Mouse (Mus musculus): ENCODE measurements around the gene Fbxw9. TPM values are rescaled to one million over a fixed set of nuclear protein-coding genes. Genes with fewer than 3 reads are reported as not detected.

The Fbxw9 gene
- polyA plus RNA-seq (2012; rRNA removed): 90.1 and 104 TPM in 2 replicates

DNA sequence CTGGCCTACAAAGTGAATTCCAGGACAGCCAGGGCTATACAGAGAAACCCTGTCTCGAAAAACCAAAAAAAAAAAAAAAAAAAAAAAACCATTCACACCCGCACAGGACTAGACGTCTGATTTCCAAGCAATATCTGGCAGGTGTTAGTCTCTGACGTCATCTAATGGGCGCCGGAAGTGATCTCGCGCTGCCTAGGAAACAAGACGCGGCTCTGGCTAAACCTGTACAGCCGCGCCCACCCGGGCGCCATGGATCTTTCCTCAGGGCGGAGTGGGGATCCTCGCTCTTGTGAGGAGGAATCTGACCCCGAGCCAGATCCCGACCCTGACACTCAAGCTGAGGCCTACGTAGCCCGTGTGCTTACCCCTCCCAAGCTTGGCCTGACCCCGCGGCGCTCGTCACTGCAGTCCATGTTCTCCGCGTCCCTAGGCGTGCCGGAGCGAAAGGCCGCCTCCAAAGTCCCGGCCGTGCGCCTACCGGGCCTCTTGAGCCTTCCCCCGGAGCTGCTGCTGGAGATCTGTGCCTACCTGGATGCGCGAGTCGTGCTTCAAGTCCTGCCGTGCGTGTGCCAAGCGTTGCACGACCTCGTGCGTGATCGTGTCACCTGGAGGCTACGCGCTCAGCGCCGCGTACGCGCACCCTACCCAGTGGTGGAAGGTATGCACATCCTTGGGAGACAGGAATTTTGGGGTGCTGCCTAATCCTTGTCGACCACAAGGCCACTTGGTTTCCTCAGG, at the start of gene Fbxw9:
Gene Fbxw9 (plus strand): TSS at position 177 of the 738 bp plus-strand sequence.

DNA sequence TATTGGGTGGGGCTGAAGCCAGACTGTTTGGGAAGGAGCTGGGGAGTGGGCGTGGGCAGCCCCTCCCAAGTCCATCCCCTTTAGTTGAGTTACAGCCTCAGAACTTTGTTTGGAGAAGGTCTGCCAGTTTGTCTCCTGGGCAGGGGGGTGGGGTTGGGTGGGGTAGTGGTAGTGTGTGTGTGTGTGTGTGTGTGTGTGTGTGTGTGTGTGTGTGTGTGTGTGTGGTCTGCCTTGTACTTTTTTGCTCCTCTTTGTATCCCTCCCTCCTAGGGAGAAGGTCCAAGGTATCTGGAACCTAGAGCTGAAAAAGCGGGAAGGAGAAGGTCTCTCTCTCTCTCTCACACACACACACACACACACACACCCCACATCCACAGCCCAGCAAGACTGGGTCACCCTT, 45.4 kb upstream of the Fbxw9 start, which contains the start of gene Best2:
Gene Best2 (minus strand): TSS at position 101 of the 400 bp plus-strand sequence.

GRCm38 (mm10) chr8:85025098-85025932, 34.5 kb upstream of the Fbxw9 start, which contains the start of gene Asna1:
Gene Asna1 (minus strand): TSS chr8:85025281.

DNA sequence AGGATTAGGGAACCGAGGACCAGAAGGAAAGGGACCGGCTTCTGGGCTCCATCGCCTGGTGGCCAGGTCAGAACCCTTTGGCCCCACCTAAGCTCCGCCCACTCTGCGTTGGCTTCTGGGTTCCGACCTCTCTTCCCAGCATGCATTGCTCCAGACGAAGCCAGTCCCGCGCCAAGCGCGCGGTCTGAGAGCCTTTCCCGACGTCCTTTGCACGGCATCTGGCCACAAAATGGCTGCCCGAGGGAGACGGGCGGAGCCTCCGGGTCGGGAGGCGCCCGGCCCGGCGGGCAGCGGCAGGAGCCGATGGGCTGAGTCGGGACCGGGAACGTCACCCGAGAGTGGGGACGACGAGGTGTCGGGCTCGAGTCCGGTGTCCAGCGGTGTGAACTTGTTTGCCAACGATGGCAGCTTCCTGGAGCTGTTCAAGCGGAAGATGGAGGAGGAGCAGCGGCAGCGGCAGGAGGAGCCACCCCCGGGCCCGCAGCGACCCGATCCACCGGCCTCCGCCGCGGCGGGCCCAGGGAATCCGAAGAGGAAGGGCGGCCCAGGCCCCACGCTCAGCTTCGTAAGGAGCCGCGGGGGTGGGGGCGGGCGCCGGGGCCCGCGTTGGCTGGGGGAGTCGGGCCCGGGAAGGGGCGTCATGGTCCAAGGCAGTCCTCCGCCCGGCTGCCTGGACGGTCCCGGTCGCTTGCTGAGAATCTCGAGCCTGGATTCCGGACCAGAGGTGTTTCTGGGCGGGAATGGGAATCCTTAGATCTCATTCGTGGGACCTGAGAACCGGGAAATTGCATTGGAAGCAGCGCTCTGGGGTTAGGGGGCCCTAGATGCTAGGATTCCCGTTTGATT, 33.0 kb upstream of the Fbxw9 start, which contains the start of gene Trir:
Gene Trir (plus strand): TSS at position 154 of the 846 bp plus-strand sequence.

GRCm38 (mm10) chr8:85036718-85037365, 23.0 kb upstream of the Fbxw9 start, which contains the start of gene Tnpo2:
Gene Tnpo2 (plus strand): TSS chr8:85036915.

GRCm38 (mm10) chr8:85067982-85068381, 8.1 kb downstream of the Fbxw9 start, which contains the start of gene Gm5741:
Gene Gm5741 (minus strand): TSS chr8:85067982.

DNA sequence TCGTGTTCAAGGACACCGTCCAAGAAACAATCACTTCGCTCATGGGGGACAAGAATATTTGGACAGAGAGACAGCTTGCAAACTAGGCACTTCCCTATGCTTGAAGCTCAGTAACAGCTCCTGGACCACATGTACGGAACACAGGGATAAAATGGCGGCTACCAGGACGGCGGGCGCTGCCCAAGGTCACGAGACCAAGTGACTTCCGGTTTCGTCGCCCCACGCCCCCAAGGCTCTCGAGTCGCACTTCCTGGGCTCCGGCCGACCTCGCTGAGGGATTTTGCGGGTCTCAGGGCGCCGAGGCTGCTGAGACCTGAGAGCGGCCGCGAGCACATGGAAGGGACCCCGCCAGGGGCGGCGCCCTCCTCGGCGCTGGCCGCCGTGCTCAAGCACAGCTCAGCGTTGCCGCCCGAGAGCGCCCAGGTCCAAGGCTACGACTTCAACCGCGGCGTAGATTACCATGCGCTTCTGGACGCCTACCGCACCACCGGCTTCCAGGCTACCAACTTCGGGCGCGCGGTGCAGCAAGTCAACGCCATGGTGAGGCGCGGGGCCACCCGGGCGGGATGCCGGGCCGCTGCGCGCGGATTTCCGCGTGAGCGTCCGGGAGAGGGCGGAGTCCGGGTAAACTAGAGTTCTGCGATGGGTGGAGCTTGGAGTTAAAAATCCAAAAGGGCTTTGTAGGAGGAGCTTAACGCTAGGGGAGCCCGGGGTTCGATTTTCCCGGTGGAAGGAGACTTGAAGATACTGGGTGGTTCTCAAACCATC, 11.8 kb downstream of the Fbxw9 start, which contains the start of gene Dhps:
Gene Dhps (plus strand): TSS at position 244 of the 768 bp plus-strand sequence.

DNA sequence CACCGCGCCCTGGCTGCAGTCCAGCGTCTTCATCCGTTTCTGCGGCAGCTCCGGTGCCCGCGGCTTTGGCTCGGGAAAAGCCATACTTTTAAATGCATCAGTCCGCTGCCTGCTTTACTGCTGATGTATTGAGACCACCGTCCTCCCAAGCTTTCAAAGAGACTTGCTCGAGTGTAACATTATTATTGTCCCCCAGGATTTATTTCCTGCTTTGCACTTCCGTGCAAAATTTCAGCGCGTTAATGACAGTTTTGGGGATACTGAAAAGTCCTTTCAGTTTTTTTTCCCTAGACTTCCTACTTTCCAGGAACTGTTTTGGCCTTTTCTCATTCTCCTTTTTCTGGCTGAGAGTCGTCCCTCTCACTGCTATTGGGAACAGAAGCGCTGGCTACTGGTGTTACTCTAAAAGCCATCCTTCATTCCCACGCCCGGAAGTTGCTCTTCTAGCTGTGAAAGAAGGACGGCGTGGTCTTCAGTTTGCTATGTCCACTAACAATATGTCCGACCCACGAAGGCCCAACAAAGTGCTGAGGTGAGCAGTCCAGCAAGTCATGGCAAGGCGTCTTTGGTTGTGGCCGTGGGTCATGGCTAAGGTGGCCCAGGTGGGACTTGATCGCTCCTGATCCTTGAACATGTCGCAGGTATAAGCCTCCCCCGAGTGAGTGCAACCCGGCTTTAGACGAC, 20.8 kb downstream of the Fbxw9 start, which contains the start of gene Wdr83os:
Gene Wdr83os (plus strand): TSS at position 209 of the 684 bp plus-strand sequence.

DNA sequence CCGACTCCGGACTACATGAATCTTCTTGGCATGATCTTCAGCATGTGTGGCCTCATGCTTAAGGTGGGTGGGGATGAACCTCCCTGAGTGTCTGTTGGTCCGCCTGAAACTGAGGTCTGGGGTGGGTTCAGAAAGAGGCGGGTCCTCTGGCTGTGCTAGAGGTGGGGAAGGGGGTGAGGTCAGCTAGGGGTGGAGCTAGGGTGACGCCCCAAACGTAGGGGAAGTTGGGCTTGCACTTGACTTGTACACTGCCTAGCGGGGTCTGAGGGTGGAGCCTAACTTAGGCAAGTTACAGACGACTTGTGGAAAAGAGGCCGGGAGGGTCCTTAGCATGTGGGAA, 21.3 kb downstream of the Fbxw9 start, which contains the start of gene Wdr83:
Gene Wdr83 (minus strand): TSS at position 91 of the 340 bp plus-strand sequence.

GRCm38 (mm10) chr8:85083108-85083813, 23.4 kb downstream of the Fbxw9 start, which contains the start of gene Man2b1:
Gene Man2b1 (plus strand): TSS chr8:85083270.

Other genes with a start within 250 kb of the Fbxw9 start
- gene Dand5, start 237.2 kb upstream of the Fbxw9 start, polyA plus RNA-seq (2012; rRNA removed): 2.2 and 3.9 TPM in 2 replicates
- gene Gadd45gip1, start 228.5 kb upstream of the Fbxw9 start, polyA plus RNA-seq (2012; rRNA removed): 111 and 172 TPM in 2 replicates
- 67.1 and 86.6 TPM in 2 replicates for gene Rad23a, start 219.4 kb upstream of the Fbxw9 start, polyA plus RNA-seq (2012; rRNA removed)
- gene Calr, start 213.1 kb upstream of the Fbxw9 start, polyA plus RNA-seq (2012; rRNA removed): 235 and 272 TPM in 2 replicates
- 62.9 and 83.9 TPM in 2 replicates for gene Farsa, start 203.1 kb upstream of the Fbxw9 start, polyA plus RNA-seq (2012; rRNA removed)
- 9.6 and 13.0 TPM in 2 replicates for gene Syce2, start 187.9 kb upstream of the Fbxw9 start, polyA plus RNA-seq (2012; rRNA removed)
- gene Gcdh, start 166.1 kb upstream of the Fbxw9 start, polyA plus RNA-seq (2012; rRNA removed): 119 and 170 TPM in 2 replicates
- 0.68 and 1.3 TPM in 2 replicates for gene Klf1, start 158.1 kb upstream of the Fbxw9 start, polyA plus RNA-seq (2012; rRNA removed)
- gene Dnase2a, start 151.5 kb upstream of the Fbxw9 start, polyA plus RNA-seq (2012; rRNA removed): 14.7 and 22.8 TPM in 2 replicates
- gene Mast1, start 122.7 kb upstream of the Fbxw9 start, polyA plus RNA-seq (2012; rRNA removed): 0.17 and 0.18 TPM in 2 replicates
- gene Rtbdn, start 113.1 kb upstream of the Fbxw9 start, polyA plus RNA-seq (2012; rRNA removed): 0.12 and 0.22 TPM in 2 replicates
- 3.0 and 4.6 TPM in 2 replicates for gene Gm49661, start 90.6 kb upstream of the Fbxw9 start, polyA plus RNA-seq (2012; rRNA removed)
- gene Prdx2, start 90.5 kb upstream of the Fbxw9 start, polyA plus RNA-seq (2012; rRNA removed): 272 and 313 TPM in 2 replicates
- gene Rnaseh2a, start 90.3 kb upstream of the Fbxw9 start, polyA plus RNA-seq (2012; rRNA removed): 71.9 and 104 TPM in 2 replicates
- 88.0 and 111 TPM in 2 replicates for gene Junb, start 81.3 kb upstream of the Fbxw9 start, polyA plus RNA-seq (2012; rRNA removed)
- gene Hook2, start 69.5 kb upstream of the Fbxw9 start, polyA plus RNA-seq (2012; rRNA removed): 12.0 and 13.4 TPM in 2 replicates
- 0.08 and 0.13 TPM in 2 replicates for gene Best2, start 45.5 kb upstream of the Fbxw9 start, polyA plus RNA-seq (2012; rRNA removed)
- gene Asna1, start 34.8 kb upstream of the Fbxw9 start, polyA plus RNA-seq (2012; rRNA removed): 160 and 216 TPM in 2 replicates
- gene Trir, start 33.2 kb upstream of the Fbxw9 start, polyA plus RNA-seq (2012; rRNA removed): 134 and 160 TPM in 2 replicates
- 109 and 112 TPM in 2 replicates for gene Tnpo2, start 23.1 kb upstream of the Fbxw9 start, polyA plus RNA-seq (2012; rRNA removed)
- 1.8 and 2.4 TPM in 2 replicates for gene Gm5741, start 7.9 kb downstream of the Fbxw9 start, polyA plus RNA-seq (2012; rRNA removed)
- gene Dhps, start 11.7 kb downstream of the Fbxw9 start, polyA plus RNA-seq (2012; rRNA removed): 76.3 and 84.0 TPM in 2 replicates
- 138 and 173 TPM in 2 replicates for gene Wdr83os, start 20.7 kb downstream of the Fbxw9 start, polyA plus RNA-seq (2012; rRNA removed)
- gene Wdr83, start 21.3 kb downstream of the Fbxw9 start, polyA plus RNA-seq (2012; rRNA removed): 36.8 and 41.0 TPM in 2 replicates
- 58.0 and 71.1 TPM in 2 replicates for gene Man2b1, start 23.2 kb downstream of the Fbxw9 start, polyA plus RNA-seq (2012; rRNA removed)
- 0.41 and 0.56 TPM in 2 replicates for gene Zfp791, start 63.0 kb downstream of the Fbxw9 start, polyA plus RNA-seq (2012; rRNA removed)
- not detected in 2 replicates for gene Cks1brt, start 91.9 kb downstream of the Fbxw9 start, polyA plus RNA-seq (2012; rRNA removed)
- not detected in 2 replicates for gene Olfr371, start 165.9 kb downstream of the Fbxw9 start, polyA plus RNA-seq (2012; rRNA removed)
- 12.5 and 12.8 TPM in 2 replicates for gene Orc6, start 239.6 kb downstream of the Fbxw9 start, polyA plus RNA-seq (2012; rRNA removed)
- gene Vps35, start 239.7 kb downstream of the Fbxw9 start, polyA plus RNA-seq (2012; rRNA removed): 7.2 and 7.6 TPM in 2 replicates

Data from ovary, adult 2 months (tissue).